Mouse (Mus musculus) neural tube, embryonic 13.5 days (tissue): ENCODE results near the gene Rab9. TPM values are rescaled to one million over a fixed set of nuclear protein-coding genes. Genes with fewer than 3 reads are reported as not detected.

Source experiments
- ATAC-seq: fragments of 200-750 bp; cut with Nextera tagmentation; 2 replicates; pipeline ENCODE4 v1.8.0; 2017; ENCODE audit warnings: low read depth, mild to moderate bottlenecking, moderate TSS enrichment, moderate library complexity
- H3K27ac ChIP-seq: fragments of 300-500 bp; sonication (generic); replicated peaks from 2 replicates; pipeline ENCODE4 v1.5.1; 2015; ENCODE audit warnings: moderate library complexity, mild to moderate bottlenecking, inconsistent platforms
- H3K27me3 ChIP-seq: fragments of 300-500 bp; sonication (generic); 2 replicates; pipeline ENCODE4 v1.6.1; 2015; ENCODE audit warnings: mild to moderate bottlenecking, inconsistent platforms
- H3K36me3 ChIP-seq: fragments of 300-500 bp; sonication (generic); 2 replicates; pipeline ENCODE4 v1.6.1; 2015; ENCODE audit warnings: mild to moderate bottlenecking, inconsistent platforms
- H3K4me1 ChIP-seq: fragments of 300-500 bp; sonication (generic); replicated peaks from 2 replicates; pipeline ENCODE4 v1.6.1; 2015; ENCODE audit warnings: inconsistent platforms
- H3K4me2 ChIP-seq: fragments of 300-500 bp; sonication (generic); 2 replicates; pipeline ENCODE4 v1.6.1; 2015; ENCODE audit warnings: inconsistent platforms, mild to moderate bottlenecking, moderate library complexity
- H3K4me3 ChIP-seq: fragments of 300-500 bp; sonication (generic); 2 replicates; pipeline ENCODE4 v1.5.1; 2015; ENCODE audit warnings: mild to moderate bottlenecking, inconsistent platforms
- H3K9ac ChIP-seq: fragments of 300-500 bp; sonication (generic); 2 replicates; pipeline ENCODE4 v1.6.1; 2015; ENCODE audit warnings: moderate library complexity, mild to moderate bottlenecking, inconsistent platforms
- H3K9me3 ChIP-seq: fragments of 300-500 bp; sonication (generic); 2 replicates; pipeline ENCODE4 v1.6.1; 2016; ENCODE audit warnings: inconsistent platforms
- WGBS: fragments of 180-500 bp; shearing (Covaris S2); methylation state at CpG from one replicate; pipeline ENCODE4 v1.1.7; 2015; 5-methylcytosine and 5-hydroxymethylcytosine counted together
- polyA plus RNA-seq: library from polyadenylated mRNA; unstranded; fragments of >200 nt; fragmentation: Nextera tagmentation; extraction: Ambion mirVana; gene quantifications from 2 replicates; pipeline ENCODE4 v1.2.1, GENCODE M21; 2015

Gene Rab9
- polyA plus RNA-seq, 1 experiment from 2014 or later: 57.4 TPM

- ATAC-seq: no peak
- Histone ChIP-seq H3K27me3 (peaks cover 10% of the 10 kb centered on the region; the same call in 1 of the 2 replicates), H3K9ac (no peak overlapping the region), H3K4me2 (no peak overlapping the region), H3K9me3 (no peaks in the 10 kb centered on the region), H3K36me3 (0 out of 2 replicates have a peak, but pooled peaks cover 6% of the 10 kb centered on the region), H3K4me3 (no peak overlapping the region), H3K27ac (no peak overlapping the region), H3K4me1 (peaks cover 7% of the 10 kb centered on the region; the same call in 1 of the 2 replicates)
- 76% methylated on average over 2 of the region's 2 CpGs for WGBS
These were observed 24.8 kb upstream of the Rab9 start for GRCm38 (mm10) chrX:166504421-166504820.

GRCm38 (mm10) chrX:166499496-166500190 is 20.0 kb upstream of the Rab9 start:
- 0 out of 2 replicates have a peak, but pooled peaks cover 6% of the 10 kb centered on the region for H3K36me3 ChIP-seq
- H3K9ac ChIP-seq: no peak overlapping the region
- no peak overlapping the region for H3K4me3 ChIP-seq
- WGBS: 74% methylated on average over 1 of the region's 1 CpGs
- no peaks in the 10 kb centered on the region for H3K4me1 ChIP-seq
- no peaks in the 10 kb centered on the region for H3K9me3 ChIP-seq
- H3K27ac ChIP-seq: no peak overlapping the region
- peaks cover 10% of the 10 kb centered on the region; the same call in 1 of the 2 replicates for H3K27me3 ChIP-seq
- H3K4me2 ChIP-seq: no peak overlapping the region
- ATAC-seq: no peak

DNA sequence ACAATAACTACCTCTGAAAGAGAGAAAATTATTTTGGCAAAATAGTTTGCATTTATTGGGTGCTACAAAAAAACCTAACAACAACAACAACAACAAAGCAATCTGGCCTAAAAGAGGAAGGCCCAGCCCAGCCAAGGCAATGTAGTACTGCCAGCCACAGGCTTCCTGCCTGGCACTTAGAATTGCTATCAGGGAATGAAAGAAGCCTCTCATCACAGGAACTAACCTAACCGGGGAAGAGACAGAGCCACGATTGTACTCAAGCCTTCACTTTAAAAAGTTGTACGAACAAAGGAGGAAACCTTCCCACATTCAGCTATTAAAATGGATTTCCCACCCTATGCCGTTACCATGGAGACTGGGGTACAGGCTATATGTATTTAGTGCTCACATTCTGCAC is 18.1 kb upstream of the Rab9 start:
- no peaks in the 10 kb centered on the region for H3K9me3 ChIP-seq
- H3K9ac ChIP-seq: no peak overlapping the region
- H3K4me3 ChIP-seq: no peak overlapping the region
- ATAC-seq: no peak
- 0 out of 2 replicates have a peak, but pooled peaks cover under 1% of the 10 kb centered on the region for H3K36me3 ChIP-seq
- 49% methylated on average over 4 of the region's 4 CpGs for WGBS
- no peak overlapping the region for H3K4me2 ChIP-seq
- H3K27me3 ChIP-seq: peaks cover 7% of the 10 kb centered on the region; the same call in 1 of the 2 replicates
- H3K4me1 ChIP-seq: no peaks in the 10 kb centered on the region
- H3K27ac ChIP-seq: no peak overlapping the region

DNA sequence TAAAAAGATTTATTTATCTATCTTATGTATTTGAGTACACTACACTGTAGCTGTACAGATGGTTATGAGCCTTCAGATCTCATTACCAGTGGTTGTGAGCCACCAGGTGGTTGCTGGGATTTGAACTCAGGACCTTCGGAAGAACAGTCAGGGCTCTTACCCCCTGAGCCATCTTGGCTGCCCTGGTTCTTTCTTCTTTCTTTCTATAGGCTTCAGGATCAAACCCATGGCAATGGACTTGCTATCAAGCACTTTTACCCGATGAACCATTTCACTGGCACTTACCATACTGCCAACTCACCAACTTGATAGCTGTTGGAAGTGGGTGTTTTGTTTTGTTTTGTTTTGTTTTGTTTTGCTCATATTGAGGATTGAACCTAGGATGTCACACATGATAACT is 15.4 kb upstream of the Rab9 start:
- H3K4me2 ChIP-seq: no peak overlapping the region

GRCm38 (mm10) chrX:166478631-166479364 is 869 bp downstream of the Rab9 start:
- Histone ChIP-seq H3K4me3 (peak overlapping the region; percentile 57), H3K36me3 (0 out of 2 replicates have a peak, but pooled peaks cover 3% of the 10 kb centered on the region), H3K27ac (peak overlapping the region; percentile 79; the same call in 1 of the 2 replicates), H3K27me3 (peaks cover 13% of the 10 kb centered on the region; the same call in 1 of the 2 replicates), H3K9me3 (no peaks in the 10 kb centered on the region), H3K4me1 (peaks cover 32% of the 10 kb centered on the region), H3K9ac (peak overlapping the region; percentile 77), H3K4me2 (peak overlapping the region; percentile 64)
- peak; percentile 75 for ATAC-seq
- WGBS: 24% methylated on average over 28 of the region's 28 CpGs

More for the DNA sequence above, 15.4 kb upstream of the Rab9 start:
- no peaks in the 10 kb centered on the region for H3K9me3 ChIP-seq
- no peak overlapping the region for H3K27ac ChIP-seq
- no peaks in the 10 kb centered on the region for H3K4me1 ChIP-seq
- 91% methylated on average over 2 of the region's 2 CpGs for WGBS
- H3K9ac ChIP-seq: no peak overlapping the region
- H3K27me3 ChIP-seq: no peaks in the 10 kb centered on the region
- no peak overlapping the region for H3K4me3 ChIP-seq
- H3K36me3 ChIP-seq: no peaks in the 10 kb centered on the region
- ATAC-seq: no peak

- Histone ChIP-seq H3K4me3 (peak overlapping the region; percentile 57; the same call in 1 of the 2 replicates), H3K36me3 (0 out of 2 replicates have a peak, but pooled peaks cover 3% of the 10 kb centered on the region), H3K4me2 (peak overlapping the region; percentile 64), H3K9ac (peak overlapping the region; percentile 6; the same call in 1 of the 2 replicates), H3K27ac (no peak overlapping the region), H3K4me1 (peaks cover 32% of the 10 kb centered on the region), H3K9me3 (no peaks in the 10 kb centered on the region), H3K27me3 (peaks cover 9% of the 10 kb centered on the region)
- WGBS: 75% methylated on average over 6 of the region's 6 CpGs
- no peak for ATAC-seq
These were observed 2.3 kb downstream of the Rab9 start for GRCm38 (mm10) chrX:166477393-166477792.

GRCm38 (mm10) chrX:166472612-166473011 is 7.1 kb downstream of the Rab9 start:
- 91% methylated on average over 6 of the region's 6 CpGs for WGBS
- Histone ChIP-seq H3K9ac (no peak overlapping the region), H3K4me1 (peaks cover 24% of the 10 kb centered on the region), H3K4me3 (no peak overlapping the region), H3K4me2 (no peak overlapping the region), H3K9me3 (no peaks in the 10 kb centered on the region), H3K27ac (no peak overlapping the region), H3K27me3 (peaks cover 5% of the 10 kb centered on the region), H3K36me3 (0 out of 2 replicates have a peak, but pooled peaks cover 6% of the 10 kb centered on the region)
- ATAC-seq: no peak

GRCm38 (mm10) chrX:166468321-166468720 is 11.3 kb downstream of the Rab9 start:
- Histone ChIP-seq H3K9me3 (no peaks in the 10 kb centered on the region), H3K4me3 (no peak overlapping the region), H3K36me3 (0 out of 2 replicates have a peak, but pooled peaks cover 2% of the 10 kb centered on the region), H3K27me3 (no peaks in the 10 kb centered on the region; the same call in 1 of the 2 replicates), H3K4me2 (no peak overlapping the region), H3K4me1 (no peaks in the 10 kb centered on the region), H3K27ac (no peak overlapping the region), H3K9ac (no peak overlapping the region)
- no peak for ATAC-seq
- 96% methylated on average over 7 of the region's 7 CpGs for WGBS

DNA sequence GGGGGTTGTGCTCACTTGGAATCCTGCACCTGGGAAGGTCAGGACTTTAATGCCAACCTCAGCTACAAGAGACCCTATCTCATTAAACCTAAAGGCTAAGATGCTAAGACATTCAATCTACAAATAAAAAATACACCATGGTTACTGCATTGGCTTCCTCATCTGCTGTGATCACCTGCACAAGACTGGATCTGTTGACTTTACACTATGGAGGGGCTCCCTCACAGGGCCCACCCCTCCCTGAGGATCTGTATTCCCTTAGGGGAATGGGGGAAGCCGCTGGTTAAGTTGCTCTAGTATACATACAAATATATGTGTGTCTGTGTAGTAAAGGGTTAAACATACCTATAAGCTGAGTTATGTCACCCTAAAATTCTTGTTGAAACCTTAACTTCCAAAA is 24.1 kb downstream of the Rab9 start:
- ATAC-seq: no peak

GRCm38 (mm10) chrX:166454331-166454730 is 25.3 kb downstream of the Rab9 start:
- no peak overlapping the region for H3K9ac ChIP-seq
- no peak overlapping the region for H3K4me3 ChIP-seq
- H3K36me3 ChIP-seq: peaks cover 21% of the 10 kb centered on the region; the same call in 1 of the 2 replicates
- WGBS: 74% methylated on average over 3 of the region's 3 CpGs
- no peak overlapping the region for H3K27ac ChIP-seq
- H3K27me3 ChIP-seq: peaks cover 12% of the 10 kb centered on the region; the same call in 1 of the 2 replicates
- no peaks in the 10 kb centered on the region for H3K4me1 ChIP-seq
- no peak for ATAC-seq
- no peak overlapping the region for H3K4me2 ChIP-seq
- H3K9me3 ChIP-seq: no peaks in the 10 kb centered on the region

More for the DNA sequence above, 24.1 kb downstream of the Rab9 start:
- Histone ChIP-seq H3K36me3 (0 out of 2 replicates have a peak, but pooled peaks cover 13% of the 10 kb centered on the region), H3K27me3 (peaks cover 12% of the 10 kb centered on the region; the same call in 1 of the 2 replicates), H3K9ac (no peak overlapping the region), H3K4me3 (no peak overlapping the region), H3K27ac (no peak overlapping the region), H3K9me3 (no peaks in the 10 kb centered on the region), H3K4me2 (no peak overlapping the region), H3K4me1 (no peaks in the 10 kb centered on the region)
- 96% methylated on average over 1 of the region's 1 CpGs for WGBS

DNA sequence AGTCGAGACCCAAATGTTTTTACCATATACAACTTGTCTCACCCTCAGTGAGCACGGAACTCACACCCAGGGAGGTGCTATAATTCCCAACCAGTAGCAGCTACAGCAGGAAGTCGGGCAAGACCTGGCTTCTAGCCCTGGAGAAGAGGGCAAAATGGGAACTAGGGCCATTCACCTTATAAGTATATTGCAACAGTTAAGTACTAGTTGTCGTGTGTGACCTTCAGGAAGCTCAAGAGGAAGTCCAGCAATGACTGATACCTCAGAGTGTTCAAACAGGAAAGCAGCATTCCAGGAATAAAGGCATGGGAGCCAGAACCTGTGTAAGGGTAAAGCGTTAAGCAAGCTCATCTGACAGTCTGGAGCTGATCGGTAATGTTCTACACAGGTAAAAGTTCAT is 26.1 kb downstream of the Rab9 start:
- Histone ChIP-seq H3K4me2 (no peak overlapping the region), H3K36me3 (peaks cover 21% of the 10 kb centered on the region; the same call in 1 of the 2 replicates), H3K27ac (no peak overlapping the region), H3K4me3 (no peak overlapping the region), H3K9me3 (no peaks in the 10 kb centered on the region), H3K27me3 (peaks cover 12% of the 10 kb centered on the region; the same call in 1 of the 2 replicates), H3K9ac (no peak overlapping the region), H3K4me1 (no peaks in the 10 kb centered on the region)
- no peak for ATAC-seq
- 84% methylated on average over 6 of the region's 6 CpGs for WGBS

DNA sequence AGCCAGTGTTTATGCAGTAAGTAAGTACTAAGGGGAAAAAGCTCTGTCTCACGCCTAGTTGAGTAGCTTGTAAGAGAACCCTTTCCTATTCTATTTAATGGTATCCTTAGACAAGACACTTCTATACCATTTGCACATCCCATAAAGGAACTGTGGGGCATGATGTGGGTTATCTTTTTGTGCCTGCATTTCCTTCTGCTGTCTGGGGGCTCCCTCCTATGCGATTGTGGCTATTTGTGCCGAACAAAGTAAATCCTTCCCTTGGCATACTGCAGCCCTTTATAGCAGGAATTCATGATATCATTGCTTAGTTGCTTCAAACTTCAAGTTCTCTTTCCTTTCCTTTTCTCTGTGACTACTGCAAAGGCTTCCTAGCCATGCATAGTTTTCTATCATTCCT is 35.1 kb downstream of the Rab9 start:
- H3K27ac ChIP-seq: no peak overlapping the region
- H3K4me1 ChIP-seq: peaks cover 10% of the 10 kb centered on the region
- 85% methylated on average over 3 of the region's 3 CpGs for WGBS
- no peaks in the 10 kb centered on the region for H3K36me3 ChIP-seq
- no peak overlapping the region for H3K4me2 ChIP-seq
- H3K9ac ChIP-seq: no peak overlapping the region
- H3K4me3 ChIP-seq: no peak overlapping the region
- peaks cover 32% of the 10 kb centered on the region for H3K27me3 ChIP-seq
- no peaks in the 10 kb centered on the region for H3K9me3 ChIP-seq
- ATAC-seq: no peak
